Mouse (Mus musculus) liver, postnatal 0 days (tissue): Measurements from ENCODE around the gene Fjx1.

Experiments used
- CTCF ChIP-seq: sonication (generic); IDR thresholded peaks from 2 replicates; pipeline ENCODE4 v1.5.1; 2016; ENCODE audit warnings: antibody characterized with exemption, low read depth
- EP300 ChIP-seq: IDR thresholded peaks from 2 replicates; pipeline ENCODE4 v1.6.1; 2016; ENCODE audit warnings: antibody characterized with exemption, low read depth, mild to moderate bottlenecking

DNA sequence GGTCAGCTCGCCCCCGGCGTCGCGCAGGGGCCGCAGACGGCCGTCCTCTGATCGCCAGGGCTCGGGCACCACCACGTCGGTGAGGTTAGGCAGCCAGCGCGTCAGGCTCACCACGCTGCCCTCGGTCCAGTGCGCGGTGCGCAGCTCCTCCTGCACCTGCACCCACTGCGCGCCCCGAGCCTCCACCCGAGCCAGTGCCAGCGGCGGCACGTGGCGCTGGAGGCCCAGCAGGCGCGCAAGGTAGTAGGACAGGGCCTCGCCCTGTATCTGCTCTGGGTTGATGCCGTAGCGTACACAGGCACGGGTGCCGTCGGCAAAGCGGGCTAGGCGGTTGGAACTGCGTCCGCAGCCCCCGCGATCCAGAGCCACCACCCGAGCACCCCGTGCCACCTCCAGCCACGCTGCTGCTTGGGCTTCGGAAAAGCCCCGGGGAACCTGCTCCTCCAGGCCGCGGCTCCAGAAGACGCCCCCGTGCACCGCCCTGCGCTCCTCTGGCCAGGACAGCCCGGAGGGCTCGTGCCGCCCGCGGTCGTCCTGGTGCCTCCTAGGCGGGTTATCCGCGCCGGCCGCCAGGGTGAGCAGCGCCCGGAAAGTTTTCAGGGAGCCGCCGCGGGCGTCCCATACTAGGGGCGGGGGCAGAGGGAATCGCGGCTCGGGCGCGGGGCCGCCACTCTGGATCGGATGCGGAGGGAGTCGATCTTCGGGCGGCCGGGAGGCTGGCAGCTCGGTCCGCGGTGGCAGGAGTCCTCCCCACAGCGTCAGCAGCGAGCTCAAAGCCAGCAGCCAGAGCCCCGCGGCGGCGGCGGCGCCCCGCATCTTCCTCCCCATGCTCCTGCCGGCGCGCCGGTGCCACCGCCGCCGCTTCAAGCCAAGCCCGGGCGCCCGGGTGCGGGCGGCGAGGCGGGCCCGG lies 1.3 kb downstream of the Fjx1 start:
- TF ChIP-seq CTCF (no peak), EP300 (no peak)
